Mouse (Mus musculus): ENCODE measurements at regions not wholly inside any gene's neighbourhood (a gene's known extent, or its start where the extent isn't known, plus 50 kb on each side); places are given as distances from the start of the nearest gene placed in this dataset.

- ATAC-seq (ENCODE audit: insufficient number of reproducible peaks, low FRiP score, low TSS enrichment): 0 out of 2 replicates have a peak, but pooled peaks have one; percentile 41
Observed at GRCm38 (mm10) chr10:126070984-126071713, 105.2 kb downstream of the Lrig3 start.

- ATAC-seq (ENCODE audit: insufficient number of reproducible peaks, low FRiP score, low TSS enrichment): no peak
Observed at GRCm38 (mm10) chr10:126071714-126072057, 105.7 kb downstream of the Lrig3 start.

DNA sequence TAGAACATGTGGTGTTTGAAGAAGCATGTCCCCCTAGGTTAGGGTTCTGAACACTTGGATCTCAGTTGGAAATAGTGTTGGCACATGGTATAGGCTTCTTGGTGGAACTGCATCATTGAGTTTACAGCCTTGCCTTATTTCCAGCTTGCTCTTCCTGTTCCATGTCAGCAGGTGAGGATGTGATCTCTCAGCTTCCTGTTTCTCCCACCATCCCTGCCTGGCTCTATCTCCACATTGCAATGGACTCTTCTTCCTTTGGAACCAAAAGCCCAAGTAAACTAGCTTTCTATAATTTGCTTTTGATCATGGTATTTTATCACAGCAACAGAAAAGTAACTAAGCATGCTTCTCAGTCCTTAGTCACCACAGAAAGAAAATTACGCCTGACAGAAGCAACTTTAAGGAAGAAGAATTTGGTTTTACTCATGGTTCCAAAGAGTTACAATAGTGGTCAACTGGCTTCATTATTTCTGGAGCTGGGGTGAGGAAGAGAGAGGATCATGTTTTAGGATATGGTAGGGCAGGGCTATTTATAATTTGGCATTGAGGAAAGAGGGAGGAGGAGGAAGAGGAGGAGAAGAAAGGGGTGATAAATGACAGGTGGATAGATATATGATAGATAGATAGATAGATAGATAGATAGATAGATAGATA lies 111.5 kb downstream of the Lrig3 start:
- no peak for ATAC-seq (ENCODE audit: insufficient number of reproducible peaks, low FRiP score, low TSS enrichment)

DNA sequence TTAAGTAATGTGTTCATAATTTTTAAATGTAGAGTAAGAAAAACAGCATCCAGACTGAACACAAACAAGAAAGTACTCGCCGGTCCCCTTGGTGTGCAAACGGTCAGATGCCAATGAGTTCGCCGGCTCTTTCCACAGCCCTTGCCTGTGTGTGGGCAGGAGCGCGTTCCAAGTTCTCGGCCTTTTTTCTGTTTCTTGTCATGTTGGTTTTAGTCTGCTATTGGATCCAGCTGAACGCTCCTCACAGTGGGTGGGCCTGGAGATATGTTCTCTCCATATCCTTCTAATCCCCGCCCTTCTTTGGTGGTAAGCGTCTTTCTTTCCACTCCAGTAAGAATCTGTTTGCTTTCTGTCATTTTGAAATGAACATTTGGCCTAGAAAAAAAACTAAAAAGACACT lies 116.6 kb downstream of the Lrig3 start:
- no peak for ATAC-seq (ENCODE audit: insufficient number of reproducible peaks, low FRiP score, low TSS enrichment)

DNA sequence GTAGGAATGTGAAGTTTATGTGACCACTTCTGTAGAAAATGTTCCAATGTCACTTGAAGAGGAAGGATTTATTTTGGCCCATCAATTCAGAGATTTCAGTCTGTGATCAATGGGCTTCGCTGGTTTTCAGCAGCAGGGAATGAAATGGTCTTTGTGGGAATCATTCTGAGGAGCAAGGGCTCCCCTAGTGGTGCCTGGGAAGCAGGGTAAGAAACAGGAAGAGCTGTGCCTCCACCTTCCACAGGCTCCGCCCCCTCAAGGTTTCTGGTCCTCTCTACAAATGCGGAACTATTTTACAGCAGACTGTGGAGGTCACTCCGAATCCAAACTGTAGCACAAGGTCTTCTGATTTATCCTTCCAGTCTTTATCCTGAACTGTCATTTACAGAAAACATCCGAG lies 120.7 kb downstream of the Lrig3 start:
- no peak for ATAC-seq (ENCODE audit: insufficient number of reproducible peaks, low FRiP score, low TSS enrichment)

DNA sequence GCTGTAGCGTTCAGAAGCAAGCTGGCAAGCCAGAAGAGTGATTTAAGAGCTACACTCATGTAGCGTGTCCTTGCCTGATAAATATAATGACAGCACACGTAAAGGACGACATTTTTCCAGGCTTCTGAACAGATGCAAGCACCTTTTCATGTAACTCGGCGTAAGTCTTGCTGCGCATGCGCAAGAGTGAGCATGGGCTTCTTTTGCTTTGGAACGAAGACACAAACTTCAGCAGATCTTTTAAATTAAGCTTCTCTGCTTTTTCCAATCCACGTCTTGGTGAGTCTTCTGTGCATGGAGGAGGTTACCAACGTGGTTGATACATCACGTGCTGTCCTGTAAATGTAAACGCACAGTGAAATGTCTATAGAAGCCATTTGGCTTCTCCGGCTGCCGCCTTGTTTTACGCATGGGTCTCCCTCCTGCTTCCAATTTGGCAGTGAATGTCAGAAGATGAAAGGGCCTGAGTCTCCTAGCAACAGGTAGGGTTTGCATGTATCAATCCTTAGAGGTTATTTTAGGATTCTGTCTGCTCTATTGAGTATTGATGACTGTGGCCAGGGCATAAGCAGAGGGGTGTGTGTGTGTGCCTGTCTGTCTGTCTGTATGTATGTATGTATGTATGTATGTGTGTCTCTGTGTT lies 128.4 kb downstream of the Lrig3 start:
- no peak for ATAC-seq (ENCODE audit: insufficient number of reproducible peaks, low FRiP score, low TSS enrichment)

- ATAC-seq (ENCODE audit: insufficient number of reproducible peaks, low FRiP score, low TSS enrichment): no peak
Observed at GRCm38 (mm10) chr10:126097896-126098295, 131.9 kb downstream of the Lrig3 start.

GRCm38 (mm10) chr10:126102876-126103275 lies 136.9 kb downstream of the Lrig3 start:
- ATAC-seq (ENCODE audit: insufficient number of reproducible peaks, low FRiP score, low TSS enrichment): no peak

- 0 out of 2 replicates have a peak, but pooled peaks have one; percentile 24 for ATAC-seq (ENCODE audit: insufficient number of reproducible peaks, low FRiP score, low TSS enrichment)
Observed at GRCm38 (mm10) chr10:126113106-126113505, 147.1 kb downstream of the Lrig3 start.

- no peak for ATAC-seq (ENCODE audit: insufficient number of reproducible peaks, low FRiP score, low TSS enrichment)
Observed at GRCm38 (mm10) chr10:126115386-126115785, 149.4 kb downstream of the Lrig3 start.

DNA sequence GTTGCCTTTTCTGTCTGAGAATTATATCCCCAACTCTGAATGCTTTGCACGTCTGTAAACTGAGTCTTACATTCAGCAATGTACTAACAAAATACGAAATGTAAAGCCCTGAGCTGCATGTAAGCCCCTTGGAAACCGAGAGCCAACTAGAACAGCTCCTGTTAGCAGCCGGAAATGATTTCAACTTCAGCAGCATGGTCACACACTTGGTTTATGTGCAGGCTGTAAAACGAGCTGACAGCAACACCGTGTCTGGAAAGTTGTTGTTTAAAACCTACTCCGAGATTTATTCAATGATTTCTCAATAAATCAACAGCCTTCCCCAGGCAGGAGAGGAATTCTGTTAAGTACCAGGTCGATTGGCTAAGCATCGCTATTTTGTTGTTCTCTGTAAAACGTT lies 155.7 kb downstream of the Lrig3 start:
- ATAC-seq (ENCODE audit: insufficient number of reproducible peaks, low FRiP score, low TSS enrichment): no peak

DNA sequence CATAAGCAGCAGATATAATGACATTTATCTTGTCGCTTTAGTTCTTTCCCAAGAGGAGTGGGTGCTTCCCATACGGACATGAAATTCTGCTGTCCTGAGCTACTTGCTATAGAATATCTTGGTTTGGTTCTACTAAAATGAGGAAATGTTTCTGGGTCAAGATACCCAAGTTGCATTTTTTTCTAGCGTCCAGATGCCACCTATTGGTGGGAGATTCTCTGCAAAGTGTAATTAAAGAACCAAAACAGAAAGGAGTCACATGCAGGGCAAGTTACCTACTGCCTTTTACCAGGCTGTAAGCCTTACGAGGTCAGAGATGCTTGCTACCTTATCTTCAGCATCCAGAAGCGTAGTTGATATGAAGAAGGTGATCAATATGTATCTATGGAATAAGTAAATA lies 156.5 kb downstream of the Lrig3 start:
- ATAC-seq (ENCODE audit: insufficient number of reproducible peaks, low FRiP score, low TSS enrichment): no peak

DNA sequence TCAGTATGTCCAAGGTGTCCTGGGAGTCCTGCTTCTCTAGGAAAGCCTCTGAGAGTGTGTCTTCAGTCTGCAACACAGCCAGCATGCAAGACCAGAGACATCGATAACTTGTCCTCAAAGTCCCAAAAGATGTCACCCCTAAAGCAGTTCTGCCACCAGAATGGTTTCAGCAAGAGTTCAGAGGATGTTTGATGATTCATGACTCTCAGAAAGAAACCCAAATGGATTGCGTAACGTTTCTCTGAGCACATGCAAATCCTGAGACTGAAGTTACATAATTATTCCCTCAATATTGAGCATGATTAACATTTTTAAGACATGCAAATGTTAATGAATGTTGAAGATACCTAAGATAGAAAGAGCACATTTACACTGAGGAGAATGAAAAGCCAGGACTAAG lies 167.2 kb downstream of the Lrig3 start:
- ATAC-seq (ENCODE audit: insufficient number of reproducible peaks, low FRiP score, low TSS enrichment): no peak

- ATAC-seq (ENCODE audit: insufficient number of reproducible peaks, low FRiP score, low TSS enrichment): no peak
Observed at GRCm38 (mm10) chr10:126133957-126134356, 168.0 kb downstream of the Lrig3 start.

DNA sequence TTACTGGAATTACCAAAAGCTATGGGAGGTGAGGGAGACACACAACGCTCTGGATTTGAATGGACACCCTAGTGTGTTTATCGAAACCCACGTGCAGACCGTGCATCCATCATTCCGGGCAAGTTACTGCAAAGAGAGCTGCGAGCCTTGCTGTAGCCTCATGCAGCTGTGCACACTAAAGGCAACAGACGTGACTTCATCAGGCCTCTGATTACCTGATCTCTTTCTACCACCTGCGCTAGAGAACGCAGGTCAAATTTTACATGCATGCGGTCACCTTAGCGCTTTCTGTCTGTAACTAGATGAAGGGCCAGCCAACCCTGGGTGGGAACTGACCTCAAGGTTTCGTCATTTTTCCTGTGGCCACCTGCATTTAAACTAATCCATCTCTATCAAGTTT lies 172.6 kb downstream of the Lrig3 start:
- no peak for ATAC-seq (ENCODE audit: insufficient number of reproducible peaks, low FRiP score, low TSS enrichment)

GRCm38 (mm10) chr10:126141586-126141985 lies 175.6 kb downstream of the Lrig3 start:
- no peak for ATAC-seq (ENCODE audit: insufficient number of reproducible peaks, low FRiP score, low TSS enrichment)

DNA sequence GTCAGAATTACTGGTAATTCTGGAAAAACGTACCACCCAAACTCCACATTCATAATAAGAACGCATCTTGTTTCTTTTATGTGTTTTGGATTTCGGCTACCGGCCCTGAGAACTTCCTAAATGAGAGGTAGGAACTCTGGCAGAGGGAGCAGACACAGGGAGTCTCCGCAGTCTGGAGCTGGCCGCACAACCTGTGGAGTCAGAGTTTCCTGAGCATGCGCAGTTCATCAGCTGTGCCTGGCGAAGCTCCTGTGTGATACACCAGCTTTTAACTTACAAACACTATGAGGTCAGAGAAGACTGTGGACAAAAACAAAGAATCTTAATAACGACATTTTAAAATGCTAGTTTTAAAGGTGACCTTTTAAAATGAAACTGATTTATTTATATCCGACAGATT lies 177.9 kb downstream of the Lrig3 start:
- no peak for ATAC-seq (ENCODE audit: insufficient number of reproducible peaks, low FRiP score, low TSS enrichment)

DNA sequence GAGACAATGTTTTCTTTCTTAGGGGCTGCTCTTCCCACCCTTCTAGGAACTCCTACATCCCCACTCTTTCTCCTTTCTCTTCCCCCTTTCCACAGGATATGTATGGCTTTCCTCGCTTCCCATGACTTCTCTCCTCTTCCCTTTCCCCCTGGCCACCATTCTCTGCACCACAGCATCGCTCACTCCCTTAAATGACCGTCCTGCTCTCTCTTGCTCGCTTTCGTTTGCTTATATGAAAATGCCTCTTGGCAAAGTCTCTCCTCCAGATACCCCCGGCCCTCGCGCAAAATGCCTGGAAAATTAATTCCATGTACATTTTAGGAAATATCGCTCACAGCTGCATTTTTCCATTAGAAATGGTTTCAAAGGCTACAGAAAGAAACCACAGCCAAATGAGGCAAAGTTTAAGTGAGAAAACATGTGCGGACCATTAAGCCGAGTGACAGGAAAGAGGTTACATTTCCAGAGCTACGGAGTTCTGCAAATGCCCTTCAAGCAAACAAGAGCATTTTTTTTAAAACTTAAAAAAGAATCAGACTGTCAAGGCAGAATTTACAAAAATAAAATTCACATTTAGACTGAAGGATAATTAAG lies 178.7 kb downstream of the Lrig3 start:
- ATAC-seq (ENCODE audit: insufficient number of reproducible peaks, low FRiP score, low TSS enrichment): no peak

DNA sequence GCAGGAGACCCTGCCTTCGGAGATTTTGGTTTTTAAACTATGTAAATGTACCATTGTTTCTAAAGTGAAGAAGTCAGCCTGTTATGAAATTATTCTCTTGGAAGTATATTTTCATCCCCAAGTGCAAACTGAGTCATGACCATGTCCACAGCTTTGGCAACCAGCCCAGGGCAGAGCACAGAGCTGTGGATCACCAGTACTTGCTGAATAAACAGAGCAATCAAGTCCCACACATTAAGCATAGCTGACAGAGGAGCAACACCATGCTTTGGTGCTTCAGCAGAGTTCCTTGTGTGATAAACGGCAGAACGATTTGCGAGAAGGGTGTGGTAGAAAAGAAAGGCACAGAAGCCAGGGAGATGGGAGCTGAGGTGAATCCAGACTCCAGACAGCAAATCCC lies 191.3 kb downstream of the Lrig3 start:
- no peak for ATAC-seq (ENCODE audit: insufficient number of reproducible peaks, low FRiP score, low TSS enrichment)

DNA sequence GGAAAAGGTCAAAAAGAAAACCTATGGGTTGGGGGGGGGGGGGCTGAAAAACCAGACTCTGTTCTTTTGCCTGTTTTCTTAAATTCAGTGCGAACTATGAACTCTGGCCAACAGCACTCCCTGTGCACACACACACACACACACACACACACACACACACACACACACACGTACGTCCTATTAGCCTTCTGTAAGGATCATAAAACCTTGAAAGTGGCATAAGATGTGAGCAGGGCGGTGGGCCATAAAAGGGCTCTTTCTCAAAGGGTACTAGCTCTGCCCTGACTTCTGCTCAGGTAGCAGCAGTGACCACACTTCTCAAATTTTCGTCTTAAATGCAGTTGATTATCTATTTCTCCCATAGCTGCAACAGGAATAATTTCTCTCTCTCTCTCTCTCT lies 199.2 kb downstream of the Lrig3 start:
- ATAC-seq (ENCODE audit: insufficient number of reproducible peaks, low FRiP score, low TSS enrichment): no peak

GRCm38 (mm10) chr10:126169095-126169873 lies 203.3 kb downstream of the Lrig3 start:
- no peak for ATAC-seq (ENCODE audit: insufficient number of reproducible peaks, low FRiP score, low TSS enrichment)

Data from cerebellum, adult (tissue).